Mouse (Mus musculus): ENCODE data around the gene Junb.
A peak's percentile ranks its signal among the peaks of the same experiment; 100 is the strongest.

Junb gene

DNA sequence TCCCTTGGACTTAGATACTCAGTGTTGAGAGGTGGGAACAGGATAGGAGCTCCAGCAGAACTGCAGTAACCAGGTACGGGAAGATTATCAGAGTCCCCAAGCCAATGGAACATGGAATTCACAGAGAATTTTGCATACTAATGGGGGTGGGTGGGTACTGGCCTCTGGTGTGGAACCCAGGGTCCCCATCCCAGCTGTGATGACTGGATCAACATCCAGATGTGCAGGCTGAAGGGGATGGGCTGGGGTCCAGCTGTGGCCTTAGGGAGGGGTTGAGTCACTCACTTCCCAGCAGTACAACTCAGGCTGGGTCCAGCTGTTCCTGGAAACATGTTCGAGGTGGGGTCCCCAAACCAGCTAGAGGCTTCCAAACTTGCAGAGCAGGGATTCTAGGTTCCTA is 9.4 kb upstream of the Junb start:
- DNase-seq (ENCODE audit: extremely low spot score): no peak

DNA sequence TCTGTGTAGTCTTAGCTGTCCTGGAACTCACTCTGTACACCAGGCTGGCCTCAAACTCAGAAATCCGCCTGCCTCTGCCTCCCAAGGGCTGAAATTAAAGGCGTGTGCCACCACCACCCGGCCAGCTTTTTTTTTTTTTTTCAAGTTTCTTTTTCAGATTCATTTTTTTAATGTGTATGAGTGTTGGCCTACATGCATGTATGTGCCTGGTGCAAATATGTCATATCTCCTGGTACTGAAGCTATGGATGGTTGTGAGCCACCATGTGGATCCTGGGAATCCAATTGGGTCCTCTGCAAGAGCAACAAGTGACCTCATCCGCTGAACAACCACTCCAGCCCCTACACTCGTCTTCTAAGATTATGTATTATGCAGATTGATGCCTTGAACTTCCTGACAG is 8.9 kb upstream of the Junb start:
- no peak for DNase-seq (ENCODE audit: extremely low spot score)

- no peak for DNase-seq (ENCODE audit: extremely low spot score)
These were observed 7.9 kb upstream of the Junb start for GRCm38 (mm10) chr8:84986379-84986945.

- peak; percentile 85 for DNase-seq (ENCODE audit: extremely low spot score)
These were observed 7.3 kb upstream of the Junb start for GRCm38 (mm10) chr8:84985684-84986378.

DNA sequence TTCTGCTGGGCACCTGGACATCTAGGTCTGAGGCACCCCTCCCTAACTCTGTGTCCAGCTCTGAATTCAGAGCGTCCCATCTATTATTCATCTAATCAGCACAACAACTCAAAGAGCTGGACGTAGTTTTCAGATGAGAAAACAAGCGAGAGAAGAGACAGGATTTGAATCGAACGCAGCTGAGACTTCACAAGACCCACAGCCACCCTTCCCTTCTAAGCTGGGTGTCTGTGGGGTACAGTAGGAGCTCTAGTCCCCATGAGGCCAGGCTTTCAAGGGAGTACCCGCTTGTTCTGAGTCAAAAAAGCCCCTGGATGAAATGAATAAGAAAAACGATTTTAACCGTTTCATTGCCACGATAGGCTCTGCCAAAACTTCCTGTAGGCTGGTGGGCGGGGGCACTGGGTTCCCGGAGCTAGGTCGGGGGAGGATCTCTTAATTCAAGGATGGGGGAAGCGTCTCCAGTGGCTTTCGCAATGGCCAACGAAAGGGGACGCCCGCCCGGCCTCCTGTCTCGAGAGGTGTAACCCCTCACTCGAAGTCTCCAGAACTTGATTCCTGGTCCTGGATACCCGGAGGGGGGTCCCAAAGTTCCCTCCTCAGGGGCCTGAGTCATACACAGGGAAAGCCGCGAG is 6.6 kb upstream of the Junb start:
- no peak for DNase-seq (ENCODE audit: extremely low spot score)

DNA sequence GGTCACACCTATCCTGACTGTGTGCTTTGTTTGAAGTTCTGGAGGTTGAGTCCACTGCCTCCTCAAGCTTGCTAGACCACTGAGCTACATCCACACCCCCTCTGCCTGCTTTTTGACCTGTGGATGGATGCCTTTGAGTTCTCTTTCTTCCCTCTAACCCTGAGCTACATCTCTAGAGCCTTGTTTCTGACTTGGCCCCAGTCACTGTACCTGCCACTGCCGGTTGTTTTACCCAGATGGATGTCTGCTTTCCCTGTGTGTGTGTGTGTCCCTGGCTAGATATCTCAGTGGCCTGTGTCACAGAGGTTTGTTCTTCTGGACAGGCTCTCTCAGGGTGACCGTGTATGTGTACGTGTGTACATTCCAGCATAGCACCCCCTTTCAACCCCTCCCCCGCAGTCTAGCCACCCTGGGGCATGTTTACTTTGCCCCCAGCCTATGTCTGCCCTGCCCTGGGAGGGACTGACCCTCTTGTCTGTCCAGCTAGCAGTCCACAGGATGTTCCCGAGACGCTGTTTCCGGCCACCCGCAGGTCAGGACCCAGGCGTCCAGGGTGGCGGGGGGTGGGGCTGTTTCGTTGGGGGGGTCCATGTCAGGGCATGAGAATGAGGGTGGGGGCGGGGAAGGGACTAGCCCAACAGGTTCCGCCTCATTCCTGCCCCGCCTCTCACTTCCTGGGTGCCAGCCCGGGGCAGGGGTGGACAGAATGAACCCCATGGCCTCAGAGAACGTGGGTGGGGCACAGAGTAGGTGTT is 6.0 kb upstream of the Junb start:
- peak; percentile 42 for DNase-seq (ENCODE audit: extremely low spot score)

DNA sequence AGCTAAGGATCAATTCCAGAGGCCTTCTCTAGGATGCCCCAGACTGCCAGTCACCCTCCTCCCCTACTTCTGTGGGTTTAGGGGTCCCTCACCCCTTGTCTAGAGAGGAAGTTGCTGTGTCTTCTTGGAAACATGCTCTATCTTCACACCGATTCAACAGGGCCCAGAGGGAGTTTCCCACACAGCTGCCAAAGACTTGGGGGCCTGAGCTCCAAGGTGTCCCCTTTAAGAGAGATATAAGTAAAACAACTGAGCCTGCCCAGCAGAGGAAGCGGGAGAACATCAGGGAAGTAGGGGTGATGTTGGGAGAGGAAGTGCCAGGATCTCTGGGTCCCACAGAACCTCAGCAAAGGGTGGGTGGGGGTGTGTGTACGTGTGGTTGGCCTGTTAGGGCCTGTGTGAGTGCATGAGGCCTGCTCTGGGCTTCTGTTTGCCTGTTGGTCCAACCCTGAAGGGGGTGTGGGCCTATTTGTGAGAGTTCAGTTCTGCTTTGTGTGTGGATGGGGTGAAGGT is 4.0 kb upstream of the Junb start:
- DNase-seq (ENCODE audit: extremely low spot score): no peak

DNA sequence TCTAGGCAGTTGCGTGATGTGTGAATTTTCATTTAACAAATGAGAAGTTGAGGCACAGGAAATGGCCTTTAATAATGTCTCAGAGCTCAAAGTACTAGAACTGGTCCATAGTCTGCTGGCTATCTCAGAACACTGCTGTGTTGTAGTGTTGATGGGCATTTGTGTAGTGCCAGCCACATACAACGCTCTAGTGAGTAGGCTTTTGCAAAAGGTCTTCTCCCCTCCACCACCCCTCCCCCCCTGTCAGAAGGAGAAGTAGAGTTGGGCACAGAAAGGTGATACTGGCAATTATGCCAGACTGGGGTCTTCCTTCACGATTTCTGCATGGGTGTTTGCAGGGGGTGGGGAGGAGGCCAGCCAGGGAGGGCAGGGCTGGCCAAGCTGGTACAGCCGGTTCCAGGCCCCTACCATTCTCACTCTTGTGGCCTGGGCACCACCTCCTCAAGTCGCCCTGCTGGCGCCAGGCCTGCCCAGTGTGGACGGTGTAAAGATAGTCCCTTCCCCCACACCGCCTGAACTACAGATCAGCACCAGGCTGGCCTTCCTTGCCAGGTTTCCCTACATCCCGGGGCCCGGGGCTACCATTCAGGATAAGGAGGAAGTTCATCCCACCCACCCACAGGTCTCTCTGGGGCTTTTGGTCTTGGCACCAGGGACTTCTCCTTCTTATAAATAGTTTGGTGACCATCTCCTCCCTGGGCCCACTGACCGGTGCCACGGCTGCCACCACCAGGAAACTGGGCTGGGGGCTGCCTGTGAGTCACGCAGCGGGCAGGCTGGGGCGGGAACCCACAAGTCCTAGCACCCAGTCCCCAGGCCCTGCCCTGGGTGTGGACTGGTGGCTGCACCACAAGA is 3.4 kb upstream of the Junb start:
- no peak for DNase-seq (ENCODE audit: extremely low spot score)

DNA sequence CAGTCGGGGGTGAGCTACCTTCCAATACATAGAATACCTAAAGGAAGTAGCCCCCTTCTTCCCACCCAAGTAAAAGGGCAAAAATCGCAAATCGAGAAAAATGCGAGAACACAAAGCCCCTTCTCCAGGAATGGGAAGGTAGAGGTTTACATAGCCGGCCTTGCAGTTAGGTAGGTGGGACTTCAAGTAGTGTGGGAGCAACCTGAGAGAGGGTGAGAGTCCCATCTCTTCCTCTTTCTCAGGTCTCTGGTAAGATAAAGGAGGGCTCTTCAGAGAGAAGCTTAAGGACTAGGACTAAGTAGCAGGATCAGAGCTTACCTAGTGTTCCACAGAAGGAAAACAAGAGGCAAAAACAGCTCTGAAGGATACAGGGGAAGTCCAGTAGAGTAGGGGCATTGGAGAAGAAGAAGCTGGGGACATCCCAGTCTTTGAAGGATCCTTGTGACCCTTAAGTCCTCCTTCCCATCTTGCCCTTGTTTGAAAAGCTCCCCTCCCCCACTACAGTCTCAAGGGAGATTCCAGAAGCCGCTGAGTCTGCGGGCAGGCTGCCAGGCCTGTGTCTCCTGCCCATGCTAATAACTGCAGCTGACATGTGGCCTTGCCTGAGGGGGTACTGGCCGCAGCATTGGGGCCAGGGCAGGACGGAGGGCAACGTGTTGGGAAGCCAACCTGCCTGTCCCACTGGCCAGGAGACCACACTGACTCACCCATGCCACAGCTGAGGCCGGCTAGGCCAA is 2.3 kb upstream of the Junb start:
- DNase-seq (ENCODE audit: extremely low spot score): no peak

- peak; percentile 88 for DNase-seq (ENCODE audit: extremely low spot score)
These were observed 1.3 kb upstream of the Junb start for GRCm38 (mm10) chr8:84979599-84980421.

GRCm38 (mm10) chr8:84977435-84978247 is 877 bp downstream of the Junb start:
- peak; percentile 65 for DNase-seq (ENCODE audit: extremely low spot score)

DNA sequence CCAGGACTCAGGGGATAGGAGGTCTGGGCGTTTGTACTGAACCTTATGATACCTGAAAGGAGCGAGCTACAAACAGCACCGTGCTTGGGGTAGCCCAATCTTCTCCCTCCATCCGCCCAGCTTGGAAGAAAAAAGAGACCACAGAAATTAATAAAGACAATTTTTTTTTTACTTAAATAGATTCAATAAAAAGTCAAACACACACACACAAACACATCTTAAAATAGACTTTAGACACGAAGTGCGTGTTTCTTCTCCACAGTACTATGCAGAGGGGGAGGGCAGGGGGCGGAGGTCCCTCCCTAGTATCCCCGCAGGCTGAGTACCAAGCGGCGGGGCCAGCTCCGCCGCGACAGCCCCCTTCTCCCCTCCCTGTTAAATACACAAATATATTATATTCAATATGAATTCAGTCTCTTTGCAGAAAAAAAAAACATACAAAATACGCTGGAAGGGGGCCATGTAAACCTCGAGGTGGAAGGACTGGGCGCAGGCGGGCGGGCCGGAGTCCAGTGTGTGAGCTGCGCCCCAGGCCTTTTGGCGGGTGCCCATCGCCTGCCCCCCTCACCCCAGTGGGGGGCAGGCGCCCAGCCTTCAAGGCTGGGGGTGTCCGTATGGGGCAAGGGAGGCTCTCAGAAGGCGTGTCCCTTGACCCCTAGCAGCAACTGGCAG is 1.6 kb downstream of the Junb start:
- no peak for DNase-seq (ENCODE audit: extremely low spot score)

DNA sequence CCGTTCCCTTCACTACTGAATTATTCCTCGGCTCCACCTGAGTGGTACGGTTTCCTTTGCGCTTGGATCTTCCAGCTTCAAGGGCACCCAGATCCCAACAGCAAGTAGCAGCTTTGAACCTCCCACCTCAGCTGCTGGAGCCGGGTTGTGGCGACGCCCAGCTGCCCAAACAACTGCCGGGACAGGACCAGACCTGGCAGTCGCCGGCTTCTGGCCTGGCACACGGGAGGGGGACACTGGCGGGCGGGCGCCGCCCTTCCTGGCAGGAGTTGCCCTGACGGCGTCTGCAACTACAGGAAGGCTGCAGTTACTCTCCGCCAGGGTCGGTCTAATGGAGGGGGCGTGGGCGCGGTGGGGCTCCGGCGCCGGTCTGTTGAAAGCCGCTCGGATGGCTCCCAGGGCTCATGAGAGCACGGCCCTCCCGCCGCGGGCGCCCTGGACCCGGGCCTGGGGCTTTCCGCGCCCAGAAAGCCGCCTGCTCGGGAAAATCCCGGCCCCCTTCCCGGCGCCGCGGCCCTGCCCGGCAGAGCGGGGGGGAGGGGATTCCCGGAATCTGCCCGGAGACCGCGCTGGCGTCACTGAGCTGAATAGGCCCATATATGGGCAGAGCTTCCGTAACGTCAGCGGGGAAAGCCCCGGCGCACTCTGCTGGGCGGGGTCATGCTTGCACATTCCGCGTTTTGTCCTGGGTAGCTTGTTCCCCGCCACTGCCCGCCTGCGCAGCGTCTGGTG is 2.3 kb downstream of the Junb start:
- DNase-seq (ENCODE audit: extremely low spot score): peak; percentile 96

DNA sequence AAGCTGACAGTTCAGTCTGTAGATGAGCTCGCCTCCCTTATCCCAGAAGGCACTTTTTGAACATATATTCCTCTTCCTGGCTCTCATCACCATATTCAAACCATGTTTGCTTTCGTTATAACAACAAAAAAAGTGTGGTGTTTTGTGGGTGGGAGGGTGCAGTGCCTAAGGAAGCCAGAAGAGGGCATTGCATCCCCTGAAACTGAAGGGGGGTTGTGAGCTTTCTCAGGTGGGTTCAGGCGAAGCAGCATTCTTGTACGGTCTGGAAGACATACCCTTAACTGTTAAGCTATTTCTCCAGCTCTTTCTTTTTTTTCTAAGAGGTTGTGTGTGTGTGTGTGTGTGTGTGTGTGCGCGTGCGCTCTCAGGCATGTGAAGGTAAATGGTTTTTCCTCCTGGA is 3.1 kb downstream of the Junb start:
- DNase-seq (ENCODE audit: extremely low spot score): peak; percentile 66

- DNase-seq (ENCODE audit: extremely low spot score): no peak
These were observed 3.9 kb downstream of the Junb start for GRCm38 (mm10) chr8:84974543-84975142.

GRCm38 (mm10) chr8:84973803-84974542 is 4.5 kb downstream of the Junb start:
- DNase-seq (ENCODE audit: extremely low spot score): peak; percentile 60

- DNase-seq (ENCODE audit: extremely low spot score): no peak
These were observed 5.4 kb downstream of the Junb start for GRCm38 (mm10) chr8:84973079-84973478.
